Comparison of ENCODE assay signal across 8 mouse cellular contexts in the genomic region with DNA sequence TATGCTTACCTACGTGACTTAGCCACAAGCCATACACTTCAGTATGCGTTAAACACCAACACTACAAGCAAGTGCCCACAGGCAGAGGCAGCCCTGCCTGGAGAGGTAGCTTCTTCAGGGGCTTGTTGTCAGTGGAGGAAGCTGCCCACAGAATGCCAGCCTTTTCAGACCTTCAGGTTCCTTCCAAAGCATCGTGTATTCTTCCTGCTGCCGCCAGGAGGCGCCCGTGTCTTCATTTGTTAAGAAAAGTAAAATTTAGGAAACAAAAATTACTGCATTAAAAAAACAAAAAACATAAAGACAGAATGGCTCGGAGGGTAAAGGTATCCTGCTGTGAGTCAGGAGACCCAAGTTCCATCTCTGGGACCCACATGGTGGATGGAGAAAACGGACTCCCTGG. TPM values are rescaled to one million over a fixed set of nuclear protein-coding genes. Genes with fewer than 3 reads are reported as not detected.
DNase-seq lines count a peak whose midpoint lies in the region; ATAC-seq and TF ChIP-seq lines count a peak whose summit lies in the region.

No protein-coding gene starts in this region.

- no peak overlapping the region for H3K4me3 ChIP-seq in lung, adult 2 months (replicated peaks; ENCODE audit: extremely low read depth, low read depth, low read length)

- no peaks in the 10 kb centered on the region for H3K4me1 ChIP-seq in lung, adult 2 months (ENCODE audit: control insufficient read depth, insufficient read depth, low read length)

- peak; percentile 37 to 77 for DNase-seq in adrenal gland, adult (ENCODE audit: inconsistent age in 2 of 2, low spot score in 1 of 2)
- DNase-seq in adrenal gland, postnatal 4 days (ENCODE audit: low spot score in 2 of 2) = no peak
- DNase-seq in lung, adult 2 months = peak; percentile 35
- no peak for DNase-seq in lung, postnatal 36 days
- DNase-seq in adipocyte (ENCODE audit: low spot score) = peak; percentile 75
- peak; percentile 55 to 73 for DNase-seq in layer of hippocampus, postnatal 25 days (ENCODE audit: extremely low spot score in 1 of 2, low spot score in 1 of 2)
- DNase-seq in retina, embryonic 14.5 days (ENCODE audit: low spot score) = peak; percentile 74

- WGBS in lung, adult 2 months = 23% methylated on average over 8 of the region's 8 CpGs

- no peak for TF ChIP-seq POLR2A in lung, adult 2 months (IDR thresholded peaks at IDR 0.05; ENCODE audit: borderline replicate concordance, extremely low read depth, low read depth, low read length)

- TF ChIP-seq CTCF in lung, adult 2 months (IDR thresholded peaks at IDR 0.05; ENCODE audit: insufficient read depth, low read length) = peak; percentile 71

- ATAC-seq in common myeloid progenitor, adult 5-6 weeks (replicated peaks; ENCODE audit: low read depth, poor library complexity, severe bottlenecking) = peak; percentile 42; the same call in 1 of the 2 replicates

RNA-seq across cellular contexts. Expression of gene Ccdc130, which starts 21.5 kb away (rescaled TPM):
- 10 to 100 TPM; 20.8 to 22.4 TPM for total RNA-seq in adrenal gland, postnatal 4 days (2021)
- 37.6 and 63.7 TPM in 2 replicates for polyA plus RNA-seq in lung, adult 2 months (2012; rRNA removed)
- 9.1 and 9.8 TPM in 2 replicates for total RNA-seq in common myeloid progenitor, adult 5-6 weeks (2017)
- total RNA-seq in layer of hippocampus, postnatal 25 days (2021) = 10 to 100 TPM; 24.2 to 25.5 TPM

RNA-seq across cellular contexts. Expression of gene Mri1, which starts 34.6 kb away (rescaled TPM):
- total RNA-seq in adrenal gland, postnatal 4 days (2021) = 10 to 100 TPM; 41.0 to 45.0 TPM
- polyA plus RNA-seq in lung, adult 2 months (2012; rRNA removed) = 66.2 and 78.8 TPM in 2 replicates
- 11.9 and 18.7 TPM in 2 replicates for total RNA-seq in common myeloid progenitor, adult 5-6 weeks (2017)
- 10 to 100 TPM; 18.4 to 20.6 TPM for total RNA-seq in layer of hippocampus, postnatal 25 days (2021)

RNA-seq across cellular contexts. Expression of gene D8Ertd738e, which starts 42.2 kb away (rescaled TPM):
- total RNA-seq in adrenal gland, postnatal 4 days (2021) = 100 to 1,000 TPM; 184 to 189 TPM
- polyA plus RNA-seq in lung, adult 2 months (2012; rRNA removed) = 116 and 149 TPM in 2 replicates
- total RNA-seq in common myeloid progenitor, adult 5-6 weeks (2017) = 55.9 and 70.9 TPM in 2 replicates
- 100 to 1,000 TPM; 140 to 152 TPM for total RNA-seq in layer of hippocampus, postnatal 25 days (2021)

RNA-seq across cellular contexts. Expression of gene Zswim4, which starts 54.8 kb away (rescaled TPM):
- total RNA-seq in adrenal gland, postnatal 4 days (2021) = 10 to 100 TPM; 35.8 to 37.6 TPM
- 21.2 and 24.0 TPM in 2 replicates for polyA plus RNA-seq in lung, adult 2 months (2012; rRNA removed)
- 6.9 and 8.2 TPM in 2 replicates for total RNA-seq in common myeloid progenitor, adult 5-6 weeks (2017)
- 10 to 100 TPM; 16.5 to 20.4 TPM for total RNA-seq in layer of hippocampus, postnatal 25 days (2021)

Comparison
In these comparisons a context has a peak if more than half of its experiments do, and no peak if none do; other contexts are left out.
1. DNase-seq: peak in adrenal gland, adult (2 of 2), lung, adult 2 months (single experiment), adipocyte (single experiment), layer of hippocampus, postnatal 25 days (2 of 2) and retina, embryonic 14.5 days (single experiment); none in adrenal gland, postnatal 4 days (0 of 2) and lung, postnatal 36 days (single experiment).